25 mouse cellular contexts compared by ENCODE assay signal in genomic region chr7:136922230-136922629, GRCm38 (mm10).
"Had no signal": no experiment of that assay in that cellular context is flagged by ENCODE, and none has a peak within 500 bp of the region (broad histone marks: within the 10 kb centered on the region; RNA-seq: fewer than 3 reads in every experiment).

No protein-coding gene starts in this region.

- ATAC-seq: hindbrain, embryonic 16.5 days; inflammation-experienced regulatory T-cells, adult 6 months; intestine, embryonic 15.5 days; intestine, postnatal 0 days had no signal

- H3K4me1 ChIP-seq: intestine, embryonic 15.5 days had no signal

- H3K4me3 ChIP-seq: gastrocnemius, adult 2 months; heart, adult 2 months; heart, embryonic 13.5 days; heart, embryonic 15.5 days; hindbrain, embryonic 10.5 days; hindbrain, embryonic 12.5 days; intestine, embryonic 15.5 days; layer of hippocampus, adult 2 months; left cerebral cortex, adult 2 months; limb, embryonic 13.5 days had no signal

- H3K4me2 ChIP-seq: heart, embryonic 13.5 days; heart, embryonic 15.5 days; hindbrain, embryonic 12.5 days; hindbrain, embryonic 14.5 days; intestine, embryonic 15.5 days; limb, embryonic 13.5 days; liver, embryonic 11.5 days had no signal

- DNase-seq: gastrocnemius, adult 2 months; gastrocnemius, postnatal 10 days; gastrocnemius, postnatal 25 days; heart, postnatal 14 days; heart, postnatal 36 days; kidney, adult 18-20 months; kidney, adult 8-10 months; kidney, postnatal 10 days; kidney, postnatal 25 days; kidney, postnatal 4 days; liver had no signal

- H3K27ac ChIP-seq: gastrocnemius, adult 2 months; heart, adult 2 months; heart, embryonic 13.5 days; heart, embryonic 15.5 days; hindbrain, embryonic 10.5 days; hindbrain, embryonic 12.5 days; hindbrain, embryonic 14.5 days; intestine, embryonic 15.5 days; layer of hippocampus, adult 2 months; left cerebral cortex, adult 2 months; limb, embryonic 13.5 days had no signal

- H3K27me3 ChIP-seq: hindbrain, embryonic 12.5 days; intestine, embryonic 15.5 days; limb, embryonic 13.5 days had no signal

- H3K9me3 ChIP-seq: heart, embryonic 15.5 days; hindbrain, embryonic 10.5 days; hindbrain, embryonic 12.5 days; intestine, embryonic 15.5 days; limb, embryonic 13.5 days had no signal

- H3K36me3 ChIP-seq: heart, embryonic 13.5 days; heart, embryonic 15.5 days; hindbrain, embryonic 10.5 days; hindbrain, embryonic 12.5 days; intestine, embryonic 15.5 days; limb, embryonic 13.5 days had no signal

- H3K9ac ChIP-seq: heart, embryonic 13.5 days; heart, embryonic 15.5 days; hindbrain, embryonic 12.5 days; hindbrain, embryonic 14.5 days; intestine, embryonic 15.5 days; limb, embryonic 13.5 days had no signal
